Mouse (Mus musculus) MEL (cell line): Measurements from ENCODE around the gene Babam2. TPM values are rescaled to one million over a fixed set of nuclear protein-coding genes. Genes with fewer than 3 reads are reported as not detected.
A peak's percentile ranks its signal among the peaks of the same experiment; 100 is the strongest.
"Not testable (repeated sequence)": the region's sequence is repeated elsewhere in the genome, so short reads cannot be mapped to it uniquely, and the experiment has no call there.

Source experiments
- DNase-seq: peaks from one replicate; pipeline ENCODE4 v3.0.0; 2011; ENCODE audit warnings: low read depth, low spot score
- H3K27ac ChIP-seq: 2 replicates; pipeline ENCODE4 v1.5.1; 2012; ENCODE audit warnings: low read depth, mild to moderate bottlenecking, control low read depth, low read length, moderate library complexity; ENCODE audit not compliant: control insufficient read depth
- H3K27me3 ChIP-seq, 2 experiments: fragments of 150-350 bp in 1 of 2; sonication (generic) in 1 of 2; 2 replicates each; pipeline ENCODE4 v1.6.1; 2012; ENCODE audit warnings: low read length in 2 of 2, mild to moderate bottlenecking in 2 of 2, improper control_type of control experiment in 1 of 2, moderate library complexity in 1 of 2; ENCODE audit not compliant: insufficient read depth in 2 of 2, control insufficient read depth in 1 of 2
- H3K36me3 ChIP-seq, 2 experiments: 2 replicates each; pipeline ENCODE4 v1.6.1; 2012 to 2014; ENCODE audit warnings: low read length in 2 of 2, improper control_type of control experiment in 1 of 2, inconsistent platforms in 1 of 2, mild to moderate bottlenecking in 1 of 2; ENCODE audit not compliant: insufficient read depth in 2 of 2, control insufficient read depth in 1 of 2
- H3K4me1 ChIP-seq, 2 experiments: fragments of 150-350 bp in 1 of 2; sonication (generic) in 1 of 2; 2 replicates each; pipeline ENCODE4 v1.6.1; 2012; ENCODE audit warnings: low read length in 2 of 2, improper control_type of control experiment in 1 of 2, mild to moderate bottlenecking in 1 of 2; ENCODE audit not compliant: insufficient read depth in 2 of 2, control insufficient read depth in 1 of 2
- H3K4me3 ChIP-seq, 2 experiments: fragments of 150-350 bp in 1 of 2; sonication (generic) in 1 of 2; 2 replicates each; pipeline ENCODE4 v1.5.1; 2012; ENCODE audit warnings: low read depth in 2 of 2, low read length in 2 of 2, mild to moderate bottlenecking in 2 of 2, moderate library complexity in 2 of 2, control low read depth in 1 of 2, improper control_type of control experiment in 1 of 2; ENCODE audit not compliant: control insufficient read depth in 1 of 2, insufficient read depth in 1 of 2
- H3K79me2 ChIP-seq: 2 replicates; pipeline ENCODE4 v1.6.1; 2012; ENCODE audit warnings: mild to moderate bottlenecking, low read length, moderate library complexity; ENCODE audit not compliant: control insufficient read depth, poor library complexity, insufficient read depth
- H3K9ac ChIP-seq: 2 replicates; pipeline ENCODE4 v1.6.1; 2012; ENCODE audit warnings: low read depth, mild to moderate bottlenecking, control low read depth, low read length, moderate library complexity; ENCODE audit not compliant: control insufficient read depth, poor library complexity, severe bottlenecking
- H3K9me3 ChIP-seq: fragments of 150-350 bp; sonication (generic); replicated peaks from 2 replicates; pipeline ENCODE4 v1.6.1; 2012; ENCODE audit warnings: mild to moderate bottlenecking, low read length, improper control_type of control experiment, moderate library complexity; ENCODE audit not compliant: insufficient read depth
- CHD1 ChIP-seq: IDR thresholded peaks from 2 replicates; pipeline ENCODE4 v1.6.1; 2012; ENCODE audit warnings: low read depth, mild to moderate bottlenecking, inconsistent platforms, low read length, improper control_type of control experiment
- CHD2 ChIP-seq: IDR thresholded peaks from 2 replicates; pipeline ENCODE4 v1.6.1; 2011; ENCODE audit warnings: low read length, improper control_type of control experiment
- E2F4 ChIP-seq: IDR thresholded peaks from 2 replicates; pipeline ENCODE4 v1.6.1; 2011; ENCODE audit warnings: low read depth, low read length, improper control_type of control experiment, borderline replicate concordance
- EP300 ChIP-seq, 2 experiments: IDR thresholded peaks; 2 replicates each; pipeline ENCODE4 v1.6.1; 2011; ENCODE audit warnings: improper control_type of control experiment in 2 of 2, low read length in 2 of 2, low read depth in 1 of 2, mild to moderate bottlenecking in 1 of 2
- ETS1 ChIP-seq: IDR thresholded peaks from 2 replicates; pipeline ENCODE4 v1.6.1; 2012; ENCODE audit warnings: low read depth, mild to moderate bottlenecking, inconsistent platforms, low read length, improper control_type of control experiment, moderate library complexity
- GABPA ChIP-seq: IDR thresholded peaks from 2 replicates; pipeline ENCODE4 v1.6.1; 2012; ENCODE audit warnings: low read depth, mild to moderate bottlenecking, inconsistent platforms, low read length, improper control_type of control experiment, moderate library complexity
- HCFC1 ChIP-seq: IDR thresholded peaks from 2 replicates; pipeline ENCODE4 v1.6.1; 2012; ENCODE audit warnings: low read depth, mild to moderate bottlenecking, inconsistent platforms, low read length, improper control_type of control experiment, moderate library complexity
- MAFK ChIP-seq: IDR thresholded peaks from 2 replicates; pipeline ENCODE4 v1.6.1; 2011; ENCODE audit warnings: low read depth, mild to moderate bottlenecking, low read length, improper control_type of control experiment, borderline replicate concordance
- MAX ChIP-seq: IDR thresholded peaks from 2 replicates; pipeline ENCODE4 v1.6.1; 2011; ENCODE audit warnings: low read length, improper control_type of control experiment
- MXI1 ChIP-seq: IDR thresholded peaks from 2 replicates; pipeline ENCODE4 v1.6.1; 2011; ENCODE audit warnings: mild to moderate bottlenecking, low read depth, low read length, improper control_type of control experiment
- MYB ChIP-seq: IDR thresholded peaks from 2 replicates; pipeline ENCODE4 v1.6.1; 2011; ENCODE audit warnings: mild to moderate bottlenecking, low read depth, low read length, improper control_type of control experiment
- MYC ChIP-seq: IDR thresholded peaks from 2 replicates; pipeline ENCODE4 v1.6.1; 2011; ENCODE audit warnings: low read depth, mild to moderate bottlenecking, low read length, improper control_type of control experiment, moderate library complexity
- NELFE ChIP-seq: IDR thresholded peaks from 2 replicates; pipeline ENCODE4 v1.6.1; 2011; ENCODE audit warnings: low read depth, low read length, improper control_type of control experiment
- POLR2A ChIP-seq, 2 experiments: IDR thresholded peaks; 2 replicates each; pipeline ENCODE4 v1.6.1; 2011 to 2012; ENCODE audit warnings: low read length in 2 of 2, mild to moderate bottlenecking in 2 of 2, control low read depth in 1 of 2, improper control_type of control experiment in 1 of 2, low read depth in 1 of 2, moderate library complexity in 1 of 2; ENCODE audit not compliant: control insufficient read depth in 1 of 2, insufficient read depth in 1 of 2, poor library complexity in 1 of 2
- POLR2AphosphoS5 ChIP-seq: IDR thresholded peaks from 2 replicates; pipeline ENCODE4 v1.6.1; 2012; ENCODE audit warnings: low read depth, borderline replicate concordance, mild to moderate bottlenecking, inconsistent platforms, low read length, moderate library complexity, mixed read lengths
- RAD21 ChIP-seq: IDR thresholded peaks from 2 replicates; pipeline ENCODE4 v1.6.1; 2011; ENCODE audit warnings: mild to moderate bottlenecking, low read depth, low read length, improper control_type of control experiment
- RCOR1 ChIP-seq: IDR thresholded peaks from 2 replicates; pipeline ENCODE4 v1.6.1; 2012; ENCODE audit warnings: low read depth, mild to moderate bottlenecking, inconsistent platforms, low read length, improper control_type of control experiment
- SIN3A ChIP-seq: IDR thresholded peaks from 2 replicates; pipeline ENCODE4 v1.6.1; 2012; ENCODE audit warnings: low read length, improper control_type of control experiment, inconsistent platforms
- SMC3 ChIP-seq: IDR thresholded peaks from 2 replicates; pipeline ENCODE4 v1.6.1; 2011; ENCODE audit warnings: low read depth, low read length, improper control_type of control experiment
- TAL1 ChIP-seq: IDR thresholded peaks from 2 replicates; pipeline ENCODE4 v1.6.1; 2012; ENCODE audit warnings: mild to moderate bottlenecking, inconsistent platforms, low read length, moderate library complexity, mixed read lengths
- TCF12 ChIP-seq: IDR thresholded peaks from 2 replicates; pipeline ENCODE4 v1.6.1; 2014; ENCODE audit warnings: low read depth, mild to moderate bottlenecking, inconsistent platforms, low read length, improper control_type of control experiment, moderate library complexity
- ZKSCAN1 ChIP-seq: IDR thresholded peaks from 2 replicates; pipeline ENCODE4 v1.6.1; 2012; ENCODE audit warnings: low read depth, mild to moderate bottlenecking, inconsistent platforms, low read length, improper control_type of control experiment, moderate library complexity
- ZMIZ1 ChIP-seq: IDR thresholded peaks from 2 replicates; pipeline ENCODE4 v1.6.1; 2012; ENCODE audit warnings: low read depth, mild to moderate bottlenecking, inconsistent platforms, low read length, improper control_type of control experiment, moderate library complexity
- ZNF384 ChIP-seq: IDR thresholded peaks from 2 replicates; pipeline ENCODE4 v1.6.1; 2012; ENCODE audit warnings: low read depth, mild to moderate bottlenecking, inconsistent platforms, low read length, improper control_type of control experiment
- polyA plus RNA-seq, 2 experiments: library from polyadenylated mRNA; stranded (reverse) in 1 of 2; unstranded in 1 of 2; fragments of >175 nt in 1 of 2; fragments of >200 nt in 1 of 2; gene quantifications; 2 replicates each; pipeline versions ENCODE4 v1.2.1 to v1.2.4; 2012; ENCODE audit warnings: low replicate concordance in 2 of 2, low read depth in 1 of 2; ENCODE audit not compliant: insufficient read length in 2 of 2, insufficient read depth in 1 of 2, missing spikeins in 1 of 2
- total RNA-seq: library from RNA; depleted of rRNA; stranded (reverse); fragments of 300-350 nt; gene quantifications from 2 replicates; pipeline ENCODE4 v1.2.3, GENCODE M21; 2012

The Babam2 gene
- total and polyA plus RNA-seq, 3 experiments, result 43.3 to 86.6 TPM; not detected in 1

DNA sequence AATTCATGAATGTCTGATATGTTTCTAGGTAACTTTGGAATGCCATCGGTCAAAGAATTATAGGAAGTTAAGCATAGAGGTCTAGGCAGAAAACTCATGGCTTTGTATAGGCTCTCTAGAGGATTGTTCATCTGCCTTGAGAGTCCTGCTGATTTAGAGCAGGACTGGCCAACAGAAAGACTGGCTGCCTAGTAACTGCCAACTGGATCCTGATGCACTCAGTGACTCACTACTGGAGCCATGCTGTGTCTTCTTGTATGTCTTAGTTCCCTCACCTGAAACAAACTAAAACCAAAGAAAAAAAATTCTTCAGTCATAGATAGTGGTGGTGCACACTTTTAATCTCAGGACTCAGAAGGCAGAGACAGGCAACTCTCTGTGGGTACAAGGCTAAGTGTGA is 156.3 kb downstream of the Babam2 start:
- H3K4me1 ChIP-seq, result peaks cover 2 to 4% of the 10 kb centered on the region in 2 experiments; a peak in 2 of 4 replicates
- TF ChIP-seq MYC (no peak), MAFK (no peak), E2F4 (no peak), HCFC1 (no peak), MXI1 (no peak), RAD21 (no peak), ETS1 (no peak), MYB (no peak), ZNF384 (no peak), CHD2 (no peak), MAX (no peak), TAL1 (no peak), POLR2AphosphoS5 (no peak), NELFE (no peak), POLR2A (IDR thresholded peaks at IDR 0.05; ENCODE audit: control insufficient read depth in 1 of 2, insufficient read depth in 1 of 2, low read depth in 1 of 2, low read length in 2 of 2, poor library complexity in 1 of 2) (no peak), SMC3 (no peak)
- H3K4me3 ChIP-seq, result no peak overlapping the region
- H3K9ac ChIP-seq, result no peak overlapping the region
- peaks cover 0 to 3% of the 10 kb centered on the region in 2 experiments; a peak in 2 of 4 replicates for H3K36me3 ChIP-seq
- no peaks in the 10 kb centered on the region for H3K79me2 ChIP-seq
- no peaks in the 10 kb centered on the region for H3K27me3 ChIP-seq
- no peak overlapping the region for H3K27ac ChIP-seq
- H3K9me3 ChIP-seq, result no peaks in the 10 kb centered on the region
- no peak for DNase-seq

- not testable (repeated sequence) for H3K9ac ChIP-seq, H3K9me3 ChIP-seq, H3K79me2 ChIP-seq, H3K27me3 ChIP-seq, H3K27ac ChIP-seq, H3K4me3 ChIP-seq, DNase-seq
- peaks cover 15 to 17% of the 10 kb centered on the region in 2 experiments for H3K4me1 ChIP-seq
- H3K36me3 ChIP-seq, result peaks cover 0 to 24% of the 10 kb centered on the region in 2 experiments; a peak in 2 of 4 replicates
These were observed 161.4 kb downstream of the Babam2 start for GRCm38 (mm10) chr5:31858877-31859276.

DNA sequence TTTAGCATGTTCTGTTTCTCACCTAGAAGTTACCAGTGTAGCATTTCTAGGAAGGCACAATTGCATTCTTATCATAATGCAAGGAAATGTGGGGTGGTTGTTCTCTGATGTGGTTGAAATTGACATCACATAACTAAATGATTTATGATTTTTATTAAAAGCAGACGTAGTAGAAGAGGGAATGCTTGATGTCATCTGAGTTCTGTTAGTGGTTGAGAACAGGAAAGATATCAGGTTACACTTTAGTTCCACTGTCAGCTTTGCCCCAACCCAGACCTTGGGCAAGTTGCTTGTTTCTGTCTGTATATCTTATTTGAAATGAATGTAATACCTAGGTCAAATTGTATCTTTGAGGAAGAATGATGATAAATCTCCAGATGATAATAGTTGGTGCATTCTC is 162.9 kb downstream of the Babam2 start:
- peak overlapping the region in 1 of 2 experiments; percentile 10; a peak in 1 of 4 replicates for H3K4me3 ChIP-seq
- peaks cover 0 to 24% of the 10 kb centered on the region in 2 experiments; a peak in 2 of 4 replicates for H3K36me3 ChIP-seq
- peak overlapping the region; percentile 65 for H3K27ac ChIP-seq
- H3K9me3 ChIP-seq, result no peaks in the 10 kb centered on the region
- peaks cover 15 to 17% of the 10 kb centered on the region in 2 experiments for H3K4me1 ChIP-seq
- TF ChIP-seq MXI1 (0 out of 2 replicates have a peak, but pooled peaks have one; percentile 20), CHD1 (0 out of 2 replicates have a peak, but pooled peaks have one; percentile 23), TCF12 (0 out of 2 replicates have a peak, but pooled peaks have one; percentile 36), HCFC1 (0 out of 2 replicates have a peak, but pooled peaks have one; percentile 13), MAFK (0 out of 2 replicates have a peak, but pooled peaks have one; percentile 24), ZMIZ1 (no peak), RCOR1 (peak; percentile 46; the same call in 1 of the 2 replicates), MAX (no peak), SIN3A (peak; percentile 64), GABPA (0 out of 2 replicates have a peak, but pooled peaks have one; percentile 49), MYB (0 out of 2 replicates have a peak, but pooled peaks have one; percentile 10), ZKSCAN1 (no peak), EP300 (IDR thresholded peaks at IDR 0.05; ENCODE audit: low read depth in 1 of 2, low read length in 2 of 2) (peak; percentile 55 to 61), ETS1 (peak; percentile 87)
- no peaks in the 10 kb centered on the region for H3K27me3 ChIP-seq
- DNase-seq, result peak; percentile 82
- no peaks in the 10 kb centered on the region for H3K79me2 ChIP-seq
- no peak overlapping the region; the same call in 1 of the 2 replicates for H3K9ac ChIP-seq
